Comparison of ENCODE assay signal across 14 mouse cellular contexts in genomic region chr19:17323006-17323688, GRCm38 (mm10). TPM values are rescaled to one million over a fixed set of nuclear protein-coding genes. Genes with fewer than 3 reads are reported as not detected.
DNase-seq lines count a peak whose midpoint lies in the region; ATAC-seq lines count a peak whose summit lies in the region.
"Had no signal": no experiment of that assay in that cellular context is flagged by ENCODE, and none has a peak within 500 bp of the region (broad histone marks: within the 10 kb centered on the region; RNA-seq: fewer than 3 reads in every experiment).

No protein-coding gene starts in this region.

- WGBS in heart, embryonic 12.5 days: 59% methylated on average over 11 of the region's 11 CpGs
- 39% methylated on average over 11 of the region's 11 CpGs for WGBS in liver, embryonic 11.5 days

- H3K9me3 ChIP-seq in heart, embryonic 12.5 days (replicated peaks): no peaks in the 10 kb centered on the region
- H3K9me3 ChIP-seq in liver, embryonic 11.5 days (ENCODE audit: control insufficient read depth, low read length): no peaks in the 10 kb centered on the region
- H3K9me3 ChIP-seq: neural tube, embryonic 12.5 days had no signal

- no peak overlapping the region for H3K9ac ChIP-seq in heart, embryonic 12.5 days
- no peak overlapping the region; the same call in 1 of the 2 replicates for H3K9ac ChIP-seq in liver, embryonic 11.5 days (ENCODE audit: low read depth, low read length)
- H3K9ac ChIP-seq: forebrain, postnatal 0 days; neural tube, embryonic 12.5 days had no signal

- peak; percentile 98 for ATAC-seq in heart, embryonic 12.5 days (ENCODE audit: insufficient number of reproducible peaks, low FRiP score)
- peak; percentile 98 for ATAC-seq in liver, embryonic 11.5 days (replicated peaks; ENCODE audit: low FRiP score)
- ATAC-seq: forebrain, postnatal 0 days; hindbrain, embryonic 16.5 days had no signal

- H3K36me3 ChIP-seq in heart, embryonic 12.5 days: no peaks in the 10 kb centered on the region
- no peaks in the 10 kb centered on the region for H3K36me3 ChIP-seq in liver, embryonic 11.5 days (ENCODE audit: control insufficient read depth, insufficient read depth, low read length)
- H3K36me3 ChIP-seq: neural tube, embryonic 12.5 days had no signal

- no peak for DNase-seq in heart, adult 9 months (ENCODE audit: low spot score in 2 of 2)
- DNase-seq in c-Kit-negative CD71-positive TER-119-positive erythroid progenitor cells, embryonic 14.5 days (ENCODE audit: low read depth, low spot score): peak; percentile 89
- DNase-seq in liver, embryonic 11.5 days (ENCODE audit: low spot score): no peak
- peak; percentile 29 to 59 for DNase-seq in spleen, postnatal 14 days (ENCODE audit: low spot score in 2 of 2)
- DNase-seq in kidney, adult 8-10 months: no peak
- no peak for DNase-seq in layer of hippocampus, adult 9-10 months (ENCODE audit: low spot score)
- no peak for DNase-seq in cerebellum, adult 9-10 months
- DNase-seq: cerebellum, postnatal 14 days; forebrain, postnatal 0 days; right cerebral cortex, adult 18-20 months; thymus, postnatal 14 days had no signal

- H3K4me2 ChIP-seq in heart, embryonic 12.5 days: no peak overlapping the region
- H3K4me2 ChIP-seq in liver, embryonic 11.5 days: peak overlapping the region; percentile 59
- H3K4me2 ChIP-seq: neural tube, embryonic 12.5 days had no signal

- H3K27ac ChIP-seq in heart, embryonic 12.5 days (ENCODE audit: poor library complexity, severe bottlenecking): no peak overlapping the region
- peak overlapping the region; percentile 94 for H3K27ac ChIP-seq in liver, embryonic 11.5 days (ENCODE audit: low read depth, low read length)
- H3K27ac ChIP-seq: neural tube, embryonic 12.5 days had no signal

- peaks cover 10% of the 10 kb centered on the region for H3K4me1 ChIP-seq in heart, embryonic 12.5 days (replicated peaks)
- H3K4me1 ChIP-seq in liver, embryonic 11.5 days (replicated peaks; ENCODE audit: control insufficient read depth, insufficient read depth, low read length): peaks cover 25% of the 10 kb centered on the region
- H3K4me1 ChIP-seq: neural tube, embryonic 12.5 days had no signal

- H3K4me3 ChIP-seq in heart, embryonic 12.5 days: no peak overlapping the region
- H3K4me3 ChIP-seq in liver, embryonic 11.5 days (ENCODE audit: low read depth, low read length): no peak overlapping the region
- H3K4me3 ChIP-seq: neural tube, embryonic 12.5 days had no signal

- 0 out of 2 replicates have a peak, but pooled peaks cover 3% of the 10 kb centered on the region for H3K27me3 ChIP-seq in heart, embryonic 12.5 days (replicated peaks)
- no peaks in the 10 kb centered on the region for H3K27me3 ChIP-seq in liver, embryonic 11.5 days (replicated peaks; ENCODE audit: control insufficient read depth, insufficient read depth, low read length)
- H3K27me3 ChIP-seq: neural tube, embryonic 12.5 days had no signal

RNA-seq across cellular contexts. Expression of gene Gcnt1, which starts 49.5 kb away (rescaled TPM):
- 12.7 and 13.2 TPM in 2 replicates for polyA plus RNA-seq in heart, embryonic 12.5 days (2016; fragmentation: Nextera tagmentation; extraction: Ambion mirVana)
- polyA plus RNA-seq in liver, embryonic 11.5 days (2014; fragmentation: Nextera tagmentation; extraction: Ambion mirVana): 26.0 and 28.8 TPM in 2 replicates

Comparison
In these comparisons a context has a peak if more than half of its experiments do, and no peak if none do; other contexts are left out.
1. DNase-seq: peak in c-Kit-negative CD71-positive TER-119-positive erythroid progenitor cells, embryonic 14.5 days (single experiment) and spleen, postnatal 14 days (2 of 2); none in heart, adult 9 months (0 of 2), liver, embryonic 11.5 days (single experiment), kidney, adult 8-10 months (0 of 2), layer of hippocampus, adult 9-10 months (single experiment) and cerebellum, adult 9-10 months (single experiment).